Mouse (Mus musculus) lung, postnatal 0 days (tissue): Measurements from ENCODE around the gene Idh2.

Experiments
- CTCF ChIP-seq: IDR thresholded peaks from 2 replicates; pipeline ENCODE4 v1.5.1; 2016; ENCODE audit warnings: antibody characterized with exemption, mild to moderate bottlenecking
- EP300 ChIP-seq: IDR thresholded peaks from 2 replicates; pipeline ENCODE4 v1.6.1; 2016; ENCODE audit warnings: antibody characterized with exemption, mild to moderate bottlenecking, control low read depth

DNA sequence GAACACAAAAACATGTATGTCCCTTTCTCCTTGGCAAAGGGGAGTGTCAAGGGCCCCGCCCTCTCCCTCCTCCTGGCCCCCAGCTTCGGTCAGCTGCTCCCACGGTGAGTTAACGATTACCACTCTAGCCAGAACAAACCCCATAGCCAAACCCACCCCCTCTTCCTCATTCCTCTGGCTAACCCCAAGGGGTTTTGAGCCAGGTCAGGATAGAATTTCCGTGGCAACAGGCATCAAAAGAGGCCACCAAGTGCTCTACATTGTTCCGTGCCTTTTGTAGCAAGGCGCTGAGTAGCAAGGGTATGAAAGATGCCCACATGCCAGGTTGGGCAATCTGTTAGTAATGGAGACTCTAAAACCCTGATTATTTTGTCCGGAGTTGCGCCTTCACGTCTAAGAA, 1.2 kb downstream of the Idh2 start:
- TF ChIP-seq EP300: 0 out of 2 replicates have a peak, but pooled peaks have one; percentile 10
- no peak for TF ChIP-seq CTCF
